Mouse (Mus musculus): ENCODE measurements around the gene Sbk1. TPM values are rescaled to one million over a fixed set of nuclear protein-coding genes. Genes with fewer than 3 reads are reported as not detected.
A peak's percentile ranks its signal among the peaks of the same experiment; 100 is the strongest.
"Not testable (repeated sequence)": the region's sequence is repeated elsewhere in the genome, so short reads cannot be mapped to it uniquely, and the experiment has no call there.

Gene Sbk1
- polyA plus RNA-seq, 1 experiment from 2014 or later, result 19.7 TPM

GRCm38 (mm10) chr7:126298856-126299255 lies 26.4 kb downstream of the Sbk1 start:
- H3K4me2 ChIP-seq (ENCODE audit: low read length), result no peak overlapping the region
- no peak overlapping the region for H3K9ac ChIP-seq (ENCODE audit: low read depth, low read length)
- H3K36me3 ChIP-seq (ENCODE audit: insufficient read depth, low read length), result no peaks in the 10 kb centered on the region
- H3K4me1 ChIP-seq (replicated peaks; ENCODE audit: insufficient read depth, low read length), result no peaks in the 10 kb centered on the region
- DNase-seq (ENCODE audit: low spot score) (no peak), ATAC-seq (replicated peaks; ENCODE audit: low FRiP score, low read depth) (no peak)
- 65% methylated on average over 4 of the region's 4 CpGs for WGBS
- no peak for TF ChIP-seq CTCF (IDR thresholded peaks at IDR 0.05; ENCODE audit: low read depth)
- no peaks in the 10 kb centered on the region for H3K9me3 ChIP-seq (replicated peaks; ENCODE audit: low read length)
- H3K27ac ChIP-seq, result no peak overlapping the region
- no peaks in the 10 kb centered on the region for H3K27me3 ChIP-seq (ENCODE audit: insufficient read depth, low read length)
- no peak overlapping the region for H3K4me3 ChIP-seq (replicated peaks; ENCODE audit: low read depth, low read length)

DNA sequence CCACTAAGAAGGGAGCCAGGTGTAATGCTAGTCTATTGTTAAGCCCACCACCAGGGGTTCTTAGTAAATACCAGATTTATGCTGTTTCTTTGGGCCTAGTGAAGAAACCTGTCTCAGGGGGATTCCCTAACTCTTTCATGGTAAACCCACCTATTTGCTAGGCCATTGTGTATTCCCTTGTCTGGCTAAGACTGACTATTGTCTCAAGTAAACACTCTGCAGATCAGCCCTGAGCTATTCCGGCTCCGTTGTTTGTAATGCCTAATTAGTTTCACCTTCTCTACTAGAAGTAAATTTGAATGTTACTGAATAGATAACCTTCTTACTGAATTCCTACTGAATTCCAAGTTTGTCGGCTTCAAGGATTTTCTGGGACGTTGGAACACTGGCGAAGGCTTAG lies 29.4 kb downstream of the Sbk1 start:
- H3K36me3 ChIP-seq (ENCODE audit: insufficient read depth, low read length); H3K27me3 ChIP-seq (ENCODE audit: insufficient read depth, low read length); H3K4me3 ChIP-seq (replicated peaks; ENCODE audit: low read depth, low read length); H3K9ac ChIP-seq (ENCODE audit: low read depth, low read length); H3K4me2 ChIP-seq (ENCODE audit: low read length); DNase-seq (ENCODE audit: low spot score); H3K4me1 ChIP-seq (replicated peaks; ENCODE audit: insufficient read depth, low read length); H3K9me3 ChIP-seq (replicated peaks; ENCODE audit: low read length); ATAC-seq (replicated peaks; ENCODE audit: low FRiP score, low read depth); H3K27ac ChIP-seq: not testable (repeated sequence)
- 86% methylated on average over 5 of the region's 5 CpGs for WGBS

- Histone ChIP-seq H3K4me3 (replicated peaks; ENCODE audit: low read depth, low read length) (no peak overlapping the region), H3K27me3 (ENCODE audit: insufficient read depth, low read length) (no peaks in the 10 kb centered on the region), H3K9me3 (replicated peaks; ENCODE audit: low read length) (no peaks in the 10 kb centered on the region), H3K4me1 (replicated peaks; ENCODE audit: insufficient read depth, low read length) (no peaks in the 10 kb centered on the region), H3K9ac (ENCODE audit: low read depth, low read length) (no peak overlapping the region), H3K36me3 (ENCODE audit: insufficient read depth, low read length) (no peaks in the 10 kb centered on the region), H3K4me2 (ENCODE audit: low read length) (no peak overlapping the region), H3K27ac (no peak overlapping the region)
- 85% methylated on average over 4 of the region's 4 CpGs for WGBS
- no peak for TF ChIP-seq CTCF (IDR thresholded peaks at IDR 0.05; ENCODE audit: low read depth)
- DNase-seq (ENCODE audit: low spot score) (no peak), ATAC-seq (replicated peaks; ENCODE audit: low FRiP score, low read depth) (no peak)
Observed at GRCm38 (mm10) chr7:126311822-126312221, 39.4 kb downstream of the Sbk1 start.

DNA sequence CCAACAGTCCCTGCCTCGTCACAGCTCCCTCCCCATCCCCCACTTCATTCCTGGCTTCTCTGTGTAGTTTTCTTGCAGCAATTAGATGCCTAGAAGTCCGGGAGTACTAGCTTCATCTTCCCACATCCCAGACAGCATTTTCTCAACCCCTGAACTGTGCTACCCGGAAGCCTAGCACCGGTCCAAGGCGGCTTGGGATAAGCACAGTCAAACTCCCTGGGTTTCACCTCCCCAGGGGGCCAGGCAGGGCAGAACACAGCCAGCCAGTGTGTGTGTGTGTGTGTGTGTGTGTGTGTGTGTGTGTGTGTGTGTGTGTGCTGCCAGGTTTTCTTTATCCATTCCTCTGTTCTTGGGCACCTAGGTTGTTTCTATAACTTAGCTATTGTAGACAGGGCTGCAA lies 40.9 kb downstream of the Sbk1 start:
- H3K9me3 ChIP-seq (replicated peaks; ENCODE audit: low read length), result no peaks in the 10 kb centered on the region
- H3K27me3 ChIP-seq (ENCODE audit: insufficient read depth, low read length), result no peaks in the 10 kb centered on the region
- no peak for TF ChIP-seq CTCF (IDR thresholded peaks at IDR 0.05; ENCODE audit: low read depth)
- H3K27ac ChIP-seq, result no peak overlapping the region
- no peak overlapping the region for H3K9ac ChIP-seq (ENCODE audit: low read depth, low read length)
- WGBS, result 45% methylated on average over 5 of the region's 5 CpGs
- H3K4me3 ChIP-seq (replicated peaks; ENCODE audit: low read depth, low read length), result no peak overlapping the region
- H3K4me2 ChIP-seq (ENCODE audit: low read length), result no peak overlapping the region
- no peaks in the 10 kb centered on the region for H3K36me3 ChIP-seq (ENCODE audit: insufficient read depth, low read length)
- H3K4me1 ChIP-seq (replicated peaks; ENCODE audit: insufficient read depth, low read length), result no peaks in the 10 kb centered on the region
- DNase-seq (ENCODE audit: low spot score), result no peak
- no peak for ATAC-seq (replicated peaks; ENCODE audit: low FRiP score, low read depth)

DNA sequence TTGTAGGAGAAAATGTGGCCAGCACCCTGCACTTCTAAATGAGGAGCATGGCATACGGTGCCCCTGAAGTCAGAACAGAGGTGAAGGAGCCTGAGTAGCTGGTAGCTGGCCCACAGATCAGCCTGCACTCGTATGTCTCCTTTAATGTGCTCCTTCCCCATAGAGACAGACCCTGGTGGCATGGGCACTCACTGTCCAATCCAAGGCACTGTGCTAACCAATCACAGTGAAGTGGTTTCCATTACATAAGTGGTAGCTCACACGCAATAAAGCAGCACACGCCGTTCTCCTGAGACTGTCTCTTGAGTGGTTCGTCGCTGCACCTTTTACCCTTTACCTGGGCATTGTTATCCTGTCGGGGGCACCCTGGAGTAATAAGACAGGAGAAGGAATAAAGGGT lies 41.9 kb downstream of the Sbk1 start:
- 54% methylated on average over 8 of the region's 8 CpGs for WGBS

GRCm38 (mm10) chr7:126323729-126324128 lies 51.3 kb downstream of the Sbk1 start:
- Histone ChIP-seq H3K36me3 (ENCODE audit: insufficient read depth, low read length) (no peaks in the 10 kb centered on the region), H3K27me3 (ENCODE audit: insufficient read depth, low read length) (no peaks in the 10 kb centered on the region), H3K4me2 (ENCODE audit: low read length) (no peak overlapping the region), H3K9me3 (replicated peaks; ENCODE audit: low read length) (no peaks in the 10 kb centered on the region), H3K4me3 (replicated peaks; ENCODE audit: low read depth, low read length) (no peak overlapping the region), H3K9ac (ENCODE audit: low read depth, low read length) (no peak overlapping the region), H3K27ac (no peak overlapping the region), H3K4me1 (replicated peaks; ENCODE audit: insufficient read depth, low read length) (no peaks in the 10 kb centered on the region)
- peak; percentile 92 for DNase-seq (ENCODE audit: low spot score)
- ATAC-seq (replicated peaks; ENCODE audit: low FRiP score, low read depth), result no peak
- peak; percentile 96 for TF ChIP-seq CTCF (IDR thresholded peaks at IDR 0.05; ENCODE audit: low read depth)
- 7% methylated on average over 11 of the region's 11 CpGs for WGBS

More for the DNA sequence above, 41.9 kb downstream of the Sbk1 start:
- Histone ChIP-seq H3K27me3 (ENCODE audit: insufficient read depth, low read length) (no peaks in the 10 kb centered on the region), H3K27ac (no peak overlapping the region), H3K9me3 (replicated peaks; ENCODE audit: low read length) (no peaks in the 10 kb centered on the region), H3K36me3 (ENCODE audit: insufficient read depth, low read length) (no peaks in the 10 kb centered on the region), H3K4me1 (replicated peaks; ENCODE audit: insufficient read depth, low read length) (no peaks in the 10 kb centered on the region), H3K4me3 (replicated peaks; ENCODE audit: low read depth, low read length) (no peak overlapping the region), H3K9ac (ENCODE audit: low read depth, low read length) (no peak overlapping the region), H3K4me2 (ENCODE audit: low read length) (no peak overlapping the region)
- ATAC-seq (replicated peaks; ENCODE audit: low FRiP score, low read depth) (no peak), DNase-seq (ENCODE audit: low spot score) (no peak)
- TF ChIP-seq CTCF (IDR thresholded peaks at IDR 0.05; ENCODE audit: low read depth), result no peak

- H3K36me3 ChIP-seq (ENCODE audit: insufficient read depth, low read length), result no peaks in the 10 kb centered on the region
- no peak overlapping the region for H3K4me2 ChIP-seq (ENCODE audit: low read length)
- 22% methylated on average over 3 of the region's 3 CpGs for WGBS
- no peak for TF ChIP-seq CTCF (IDR thresholded peaks at IDR 0.05; ENCODE audit: low read depth)
- H3K4me3 ChIP-seq (replicated peaks; ENCODE audit: low read depth, low read length), result no peak overlapping the region
- no peaks in the 10 kb centered on the region for H3K9me3 ChIP-seq (replicated peaks; ENCODE audit: low read length)
- ATAC-seq (replicated peaks; ENCODE audit: low FRiP score, low read depth) (no peak), DNase-seq (ENCODE audit: low spot score) (no peak)
- H3K4me1 ChIP-seq (replicated peaks; ENCODE audit: insufficient read depth, low read length), result no peaks in the 10 kb centered on the region
- H3K27ac ChIP-seq, result no peak overlapping the region
- no peaks in the 10 kb centered on the region for H3K27me3 ChIP-seq (ENCODE audit: insufficient read depth, low read length)
- no peak overlapping the region for H3K9ac ChIP-seq (ENCODE audit: low read depth, low read length)
Observed at GRCm38 (mm10) chr7:126324791-126325190, 52.4 kb downstream of the Sbk1 start.
